Mouse (Mus musculus): ENCODE data around the gene Tbl1xr1.

Tbl1xr1 gene

GRCm38 (mm10) chr3:22076561-22076935 lies at the start of gene Tbl1xr1:
Gene Tbl1xr1 (plus strand): TSS chr3:22076652.
- DNase-seq (ENCODE audit: low spot score in 2 of 2) = peak; percentile 73 to 93

GRCm38 (mm10) chr3:22038004-22038403 lies 38.4 kb upstream of the Tbl1xr1 start:
- no peak for DNase-seq (ENCODE audit: low spot score in 2 of 2)

GRCm38 (mm10) chr3:22039036-22039795 lies 37.2 kb upstream of the Tbl1xr1 start:
- no peak for DNase-seq (ENCODE audit: low spot score in 2 of 2)

GRCm38 (mm10) chr3:22040627-22041026 lies 35.8 kb upstream of the Tbl1xr1 start:
- no peak for DNase-seq (ENCODE audit: low spot score in 2 of 2)

GRCm38 (mm10) chr3:22047203-22047602 lies 29.2 kb upstream of the Tbl1xr1 start:
- no peak for DNase-seq (ENCODE audit: low spot score in 2 of 2)

- no peak for DNase-seq (ENCODE audit: low spot score in 2 of 2)
Observed at GRCm38 (mm10) chr3:22056664-22057328, 19.7 kb upstream of the Tbl1xr1 start.

GRCm38 (mm10) chr3:22058206-22058804 lies 18.1 kb upstream of the Tbl1xr1 start:
- DNase-seq (ENCODE audit: low spot score in 2 of 2) = no peak

- no peak for DNase-seq (ENCODE audit: low spot score in 2 of 2)
Observed at GRCm38 (mm10) chr3:22061163-22061562, 15.3 kb upstream of the Tbl1xr1 start.

GRCm38 (mm10) chr3:22068621-22069020 lies 7.8 kb upstream of the Tbl1xr1 start:
- DNase-seq (ENCODE audit: low spot score in 2 of 2) = no peak

GRCm38 (mm10) chr3:22073916-22074315 lies 2.5 kb upstream of the Tbl1xr1 start:
- no peak for DNase-seq (ENCODE audit: low spot score in 2 of 2)

GRCm38 (mm10) chr3:22074591-22075294 lies 1.7 kb upstream of the Tbl1xr1 start:
- DNase-seq (ENCODE audit: low spot score in 2 of 2) = no peak

GRCm38 (mm10) chr3:22075517-22075886 lies 950 bp upstream of the Tbl1xr1 start:
- DNase-seq (ENCODE audit: low spot score in 2 of 2) = no peak

GRCm38 (mm10) chr3:22075887-22076560 lies 428 bp upstream of the Tbl1xr1 start:
- peak; percentile 58 to 73 for DNase-seq (ENCODE audit: low spot score in 2 of 2)

GRCm38 (mm10) chr3:22076936-22077656 lies 644 bp downstream of the Tbl1xr1 start:
- DNase-seq (ENCODE audit: low spot score in 2 of 2) = peak in 1 of 2 experiments; percentile 38

GRCm38 (mm10) chr3:22077657-22078475 lies 1.4 kb downstream of the Tbl1xr1 start:
- peak in 1 of 2 experiments; percentile 41 for DNase-seq (ENCODE audit: low spot score in 2 of 2)

- DNase-seq (ENCODE audit: low spot score in 2 of 2) = no peak
Observed at GRCm38 (mm10) chr3:22078529-22078928, 2.1 kb downstream of the Tbl1xr1 start.

- DNase-seq (ENCODE audit: low spot score in 2 of 2) = no peak
Observed at GRCm38 (mm10) chr3:22081869-22082268, 5.4 kb downstream of the Tbl1xr1 start.

GRCm38 (mm10) chr3:22082823-22083222 lies 6.4 kb downstream of the Tbl1xr1 start:
- no peak for DNase-seq (ENCODE audit: low spot score in 2 of 2)

- DNase-seq (ENCODE audit: low spot score in 2 of 2) = no peak
Observed at GRCm38 (mm10) chr3:22084222-22084996, 8.0 kb downstream of the Tbl1xr1 start.
